Comparison of ENCODE assay signal across 22 mouse cellular contexts in the genomic region with DNA sequence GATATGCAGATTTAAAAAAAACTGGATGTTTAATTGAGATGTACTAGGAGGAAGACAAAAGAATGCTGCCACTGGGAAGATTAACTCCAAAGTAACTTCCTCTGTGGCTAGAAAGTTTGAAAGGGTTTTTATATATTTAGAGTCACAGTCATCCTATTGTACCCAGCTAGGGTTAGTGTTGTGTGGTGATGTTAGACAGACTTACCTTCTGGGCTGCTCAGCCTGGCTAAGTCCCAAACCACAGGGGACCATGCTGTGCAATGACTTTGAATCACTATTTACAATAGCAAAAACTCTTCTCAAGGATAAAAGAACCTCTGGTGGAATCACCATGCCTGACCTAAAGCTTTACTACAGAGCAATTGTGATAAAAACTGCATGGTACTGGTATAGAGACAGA.
"Had no signal": no experiment of that assay in that cellular context is flagged by ENCODE, and none has a peak within 500 bp of the region (broad histone marks: within the 10 kb centered on the region; RNA-seq: fewer than 3 reads in every experiment).

No protein-coding gene starts in this region.

- ATAC-seq: hindbrain, embryonic 16.5 days; hindbrain, postnatal 0 days; inflammation-experienced regulatory T-cells, adult 6 months; intestine, embryonic 15.5 days; intestine, embryonic 16.5 days; intestine, postnatal 0 days had no signal

- DNase-seq: heart, postnatal 10 days; heart, postnatal 14 days; heart, postnatal 36 days; heart, postnatal 4 days; kidney, adult 11 months; kidney, adult 18-20 months; kidney, adult 2 months; kidney, adult 8-10 months; kidney, adult 9 months; kidney, postnatal 10 days; kidney, postnatal 14 days; kidney, postnatal 25 days; kidney, postnatal 36 days; kidney, postnatal 4 days; layer of hippocampus, adult 9-11 months; layer of hippocampus, postnatal 36 days had no signal
